Mouse (Mus musculus): ENCODE data around the gene Efhd1. TPM values are rescaled to one million over a fixed set of nuclear protein-coding genes. Genes with fewer than 3 reads are reported as not detected.

The Efhd1 gene
- polyA plus RNA-seq, 2 experiments: not detected

DNA sequence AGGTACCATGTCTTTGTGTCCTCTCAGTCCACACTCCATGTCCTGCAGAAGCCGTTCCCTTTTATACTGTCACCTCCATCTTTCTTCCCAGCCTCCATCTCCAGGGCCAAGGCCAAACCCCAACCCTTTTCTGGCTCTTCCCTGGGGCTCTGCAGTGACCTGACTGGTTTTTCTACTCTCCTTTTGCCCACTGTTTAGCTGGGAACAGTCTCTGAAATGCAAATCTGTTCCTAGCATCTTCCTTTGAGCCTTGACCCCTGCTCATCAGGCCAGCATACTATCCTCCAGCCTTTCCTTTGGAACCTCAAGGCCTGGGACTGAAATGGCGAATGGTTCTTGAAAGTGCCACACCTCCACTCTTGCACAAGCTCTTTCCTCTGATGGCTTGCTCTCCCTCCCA lies 49.0 kb downstream of the Efhd1 start:
- no peak for DNase-seq (ENCODE audit: low read depth in 3 of 3, low spot score in 3 of 3)
- H3K4me2 ChIP-seq (ENCODE audit: low read depth): no peak overlapping the region
- H3K9me3 ChIP-seq (ENCODE audit: control insufficient read depth, low read length): no peaks in the 10 kb centered on the region
- H3K27ac ChIP-seq: no peak overlapping the region
- no peaks in the 10 kb centered on the region for H3K27me3 ChIP-seq (ENCODE audit: control insufficient read depth, insufficient read depth, low read length)
- TF ChIP-seq EP300 (IDR thresholded peaks at IDR 0.05; ENCODE audit: low read depth) (no peak), CTCF (IDR thresholded peaks at IDR 0.05; ENCODE audit: low read depth) (no peak)
- H3K4me1 ChIP-seq (replicated peaks; ENCODE audit: control insufficient read depth in 2 of 2, insufficient read depth in 2 of 2, low read length in 1 of 2): no peaks in the 10 kb centered on the region
- ATAC-seq (ENCODE audit: insufficient read depth): no peak
- 63% methylated on average over 2 of the region's 2 CpGs for WGBS (ENCODE audit: insufficient replicate concordance)
- no peak overlapping the region for H3K4me3 ChIP-seq (ENCODE audit: insufficient read depth in 1 of 2, low read depth in 2 of 2, low read length in 2 of 2)
- no peaks in the 10 kb centered on the region for H3K36me3 ChIP-seq (replicated peaks; ENCODE audit: control insufficient read depth, insufficient read depth, low read depth)
- no peak overlapping the region for H3K9ac ChIP-seq (replicated peaks)

DNA sequence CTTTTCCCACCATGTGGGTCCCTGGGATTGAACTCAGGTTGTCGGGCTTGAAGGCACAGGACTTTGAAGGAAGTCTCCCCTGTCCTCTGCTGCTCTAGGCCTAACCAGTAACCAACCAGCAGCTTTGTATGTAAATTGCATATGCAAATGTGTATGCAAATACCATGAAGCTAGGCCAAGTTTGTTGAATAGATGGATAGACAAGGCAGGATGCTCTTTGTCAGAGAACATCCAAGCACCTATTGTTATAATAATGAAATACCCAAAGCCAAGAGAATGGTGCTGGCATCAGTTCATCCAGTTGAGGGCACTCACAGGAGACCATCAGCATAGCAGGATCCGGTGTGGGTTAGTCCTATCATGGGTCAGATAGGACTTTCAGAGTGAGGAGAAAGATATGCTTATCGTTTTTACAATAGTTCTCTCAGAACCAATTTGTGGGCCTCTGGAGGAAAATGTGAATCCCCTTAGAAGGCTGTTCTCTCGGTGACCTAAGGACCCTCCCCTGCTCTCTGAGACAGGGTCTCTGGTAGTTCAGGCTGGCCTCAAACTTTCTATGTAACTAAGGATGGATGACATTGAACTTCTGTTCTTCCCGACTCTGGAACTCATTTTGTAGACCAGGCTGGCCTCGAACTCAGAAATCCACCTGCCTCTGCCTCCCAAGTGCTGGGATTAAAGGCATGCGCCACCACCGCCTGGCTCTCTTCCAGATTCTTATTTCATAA lies 49.8 kb downstream of the Efhd1 start:
- no peak for DNase-seq (ENCODE audit: low read depth in 3 of 3, low spot score in 3 of 3)
- Histone ChIP-seq H3K9me3 (ENCODE audit: control insufficient read depth, low read length) (no peaks in the 10 kb centered on the region), H3K4me1 (replicated peaks; ENCODE audit: control insufficient read depth in 2 of 2, insufficient read depth in 2 of 2, low read length in 1 of 2) (no peaks in the 10 kb centered on the region), H3K4me3 (ENCODE audit: insufficient read depth in 1 of 2, low read depth in 2 of 2, low read length in 2 of 2) (no peak overlapping the region), H3K27me3 (ENCODE audit: control insufficient read depth, insufficient read depth, low read length) (no peaks in the 10 kb centered on the region), H3K27ac (no peak overlapping the region), H3K36me3 (replicated peaks; ENCODE audit: control insufficient read depth, insufficient read depth, low read depth) (no peaks in the 10 kb centered on the region), H3K9ac (replicated peaks) (no peak overlapping the region), H3K4me2 (ENCODE audit: low read depth) (no peak overlapping the region)
- no peak for TF ChIP-seq CTCF (IDR thresholded peaks at IDR 0.05; ENCODE audit: low read depth)
- TF ChIP-seq EP300 (IDR thresholded peaks at IDR 0.05; ENCODE audit: low read depth): no peak
- ATAC-seq (ENCODE audit: insufficient read depth): no peak
- 67% methylated on average over 8 of the region's 8 CpGs for WGBS (ENCODE audit: insufficient replicate concordance)

DNA sequence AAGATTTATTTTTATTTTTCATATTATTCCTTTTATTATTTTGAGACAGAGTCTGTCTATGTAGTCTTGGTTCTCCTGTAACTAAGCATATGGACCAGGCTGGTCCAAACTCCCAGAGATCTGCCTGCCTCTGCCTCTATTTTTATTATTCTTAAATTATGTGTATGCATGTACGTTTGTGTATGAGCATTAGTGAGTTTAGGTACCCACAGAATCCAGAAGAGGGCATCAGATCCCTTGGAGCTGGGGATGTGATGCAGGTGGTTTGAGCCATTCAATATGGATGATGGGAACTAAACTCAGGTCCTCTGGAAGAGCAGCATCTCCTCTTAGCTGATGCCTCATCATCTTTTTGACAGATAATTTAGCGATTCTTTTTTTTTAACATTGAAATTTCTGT lies 51.3 kb downstream of the Efhd1 start:
- Histone ChIP-seq H3K27me3 (ENCODE audit: control insufficient read depth, insufficient read depth, low read length) (no peaks in the 10 kb centered on the region), H3K9ac (replicated peaks) (no peak overlapping the region), H3K27ac (no peak overlapping the region), H3K4me1 (replicated peaks; ENCODE audit: control insufficient read depth in 2 of 2, insufficient read depth in 2 of 2, low read length in 1 of 2) (no peaks in the 10 kb centered on the region), H3K4me2 (ENCODE audit: low read depth) (no peak overlapping the region), H3K9me3 (ENCODE audit: control insufficient read depth, low read length) (no peaks in the 10 kb centered on the region; the same call in 1 of the 2 replicates), H3K36me3 (replicated peaks; ENCODE audit: control insufficient read depth, insufficient read depth, low read depth) (no peaks in the 10 kb centered on the region), H3K4me3 (ENCODE audit: insufficient read depth in 1 of 2, low read depth in 2 of 2, low read length in 2 of 2) (no peak overlapping the region)
- TF ChIP-seq CTCF (IDR thresholded peaks at IDR 0.05; ENCODE audit: low read depth): no peak
- TF ChIP-seq EP300 (IDR thresholded peaks at IDR 0.05; ENCODE audit: low read depth): no peak
- 67% methylated on average over 2 of the region's 2 CpGs for WGBS (ENCODE audit: insufficient replicate concordance)
- no peak for DNase-seq (ENCODE audit: low read depth in 3 of 3, low spot score in 3 of 3)
- no peak for ATAC-seq (ENCODE audit: insufficient read depth)

DNA sequence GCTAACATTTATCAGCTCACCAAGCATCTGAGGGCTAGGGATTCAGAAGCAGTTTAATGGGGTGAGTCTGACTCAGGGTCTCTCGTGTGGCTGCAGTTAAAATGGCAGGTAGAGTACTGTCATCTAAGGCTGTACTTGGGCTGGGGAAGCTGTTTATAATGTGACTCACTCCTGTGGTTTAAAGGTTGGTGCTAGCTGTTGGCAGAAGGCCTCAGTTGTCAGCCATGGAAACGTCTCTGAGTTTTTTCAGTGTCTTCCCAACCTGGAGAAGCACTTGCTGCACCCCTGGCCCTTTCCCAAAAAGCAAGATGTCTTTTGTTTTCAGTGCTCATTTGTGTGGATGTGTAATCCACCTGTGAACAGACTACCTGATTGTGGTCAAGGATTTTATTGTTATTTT lies 51.7 kb downstream of the Efhd1 start:
- no peak for ATAC-seq (ENCODE audit: insufficient read depth)
- no peak for DNase-seq (ENCODE audit: low read depth in 3 of 3, low spot score in 3 of 3)
- Histone ChIP-seq H3K36me3 (replicated peaks; ENCODE audit: control insufficient read depth, insufficient read depth, low read depth) (no peaks in the 10 kb centered on the region), H3K4me1 (replicated peaks; ENCODE audit: control insufficient read depth in 2 of 2, insufficient read depth in 2 of 2, low read length in 1 of 2) (no peaks in the 10 kb centered on the region), H3K9me3 (ENCODE audit: control insufficient read depth, low read length) (no peaks in the 10 kb centered on the region; the same call in 1 of the 2 replicates), H3K27ac (no peak overlapping the region), H3K27me3 (ENCODE audit: control insufficient read depth, insufficient read depth, low read length) (no peaks in the 10 kb centered on the region), H3K4me2 (ENCODE audit: low read depth) (no peak overlapping the region), H3K4me3 (ENCODE audit: insufficient read depth in 1 of 2, low read depth in 2 of 2, low read length in 2 of 2) (no peak overlapping the region), H3K9ac (replicated peaks) (no peak overlapping the region)
- 45% methylated on average over 2 of the region's 2 CpGs for WGBS (ENCODE audit: insufficient replicate concordance)
- TF ChIP-seq CTCF (IDR thresholded peaks at IDR 0.05; ENCODE audit: low read depth): no peak
- no peak for TF ChIP-seq EP300 (IDR thresholded peaks at IDR 0.05; ENCODE audit: low read depth)

DNA sequence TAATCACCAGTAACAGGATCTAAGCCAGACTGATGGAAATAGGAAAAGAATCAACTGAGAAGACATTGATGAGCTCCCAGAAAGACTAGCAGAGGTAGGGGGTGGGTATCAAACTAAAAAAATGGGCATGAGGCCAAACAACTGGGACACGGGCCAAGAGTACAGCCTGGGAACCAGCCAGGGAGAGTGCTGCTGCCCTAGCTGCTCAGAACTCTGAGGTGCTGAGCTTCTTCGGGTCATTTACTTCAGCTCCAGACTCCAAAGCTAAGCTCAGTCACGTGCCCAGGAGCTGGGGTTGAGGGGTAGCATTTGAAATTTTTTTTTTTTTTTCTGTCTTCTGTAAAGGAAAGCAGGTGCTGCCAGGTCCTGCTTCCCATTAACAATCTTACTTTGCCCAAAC lies 52.5 kb downstream of the Efhd1 start:
- DNase-seq (ENCODE audit: low read depth in 3 of 3, low spot score in 3 of 3) (no peak), ATAC-seq (ENCODE audit: insufficient read depth) (no peak)
- Histone ChIP-seq H3K4me1 (replicated peaks; ENCODE audit: control insufficient read depth in 2 of 2, insufficient read depth in 2 of 2, low read length in 1 of 2) (no peaks in the 10 kb centered on the region), H3K4me2 (ENCODE audit: low read depth) (no peak overlapping the region), H3K36me3 (replicated peaks; ENCODE audit: control insufficient read depth, insufficient read depth, low read depth) (no peaks in the 10 kb centered on the region), H3K4me3 (ENCODE audit: insufficient read depth in 1 of 2, low read depth in 2 of 2, low read length in 2 of 2) (no peak overlapping the region), H3K9ac (replicated peaks) (no peak overlapping the region), H3K27me3 (ENCODE audit: control insufficient read depth, insufficient read depth, low read length) (no peaks in the 10 kb centered on the region), H3K27ac (no peak overlapping the region), H3K9me3 (ENCODE audit: control insufficient read depth, low read length) (no peaks in the 10 kb centered on the region; the same call in 1 of the 2 replicates)
- WGBS (ENCODE audit: insufficient replicate concordance): 43% methylated on average over 3 of the region's 3 CpGs
- TF ChIP-seq CTCF (IDR thresholded peaks at IDR 0.05; ENCODE audit: low read depth): no peak
- no peak for TF ChIP-seq EP300 (IDR thresholded peaks at IDR 0.05; ENCODE audit: low read depth)
